Mouse (Mus musculus): ENCODE measurements around the gene Clnk. TPM values are rescaled to one million over a fixed set of nuclear protein-coding genes. Genes with fewer than 3 reads are reported as not detected.
"Not testable (repeated sequence)": the region's sequence is repeated elsewhere in the genome, so short reads cannot be mapped to it uniquely, and the experiment has no call there.

Gene Clnk
- 0.16 TPM in 1 of 2 replicates, not detected in the other for polyA plus RNA-seq (2015; fragmentation: Nextera tagmentation; extraction: Ambion mirVana)

DNA sequence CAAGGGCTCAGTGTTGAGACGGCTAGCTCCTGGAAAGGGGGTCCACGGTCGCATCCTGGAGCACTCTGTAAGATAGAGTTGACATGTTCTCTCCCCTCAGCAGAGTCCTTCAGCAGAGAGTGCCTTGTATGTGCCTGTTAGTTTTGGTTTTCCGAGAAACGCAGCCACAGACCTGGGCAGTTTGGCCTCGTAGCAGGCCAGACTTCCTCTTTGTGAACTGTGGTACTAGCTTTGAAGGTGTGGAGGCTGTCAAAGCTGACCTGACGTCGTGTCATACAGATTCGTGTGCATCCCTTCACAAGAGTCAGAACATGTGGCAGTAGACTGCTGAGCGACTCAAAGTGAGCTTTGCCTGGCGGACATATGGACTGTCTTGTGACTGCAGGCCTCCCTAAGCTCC is at the start of gene Clnk:
Gene Clnk, minus strand, starts transcription at position 191 of the 400 bp plus-strand sequence.
- 82% methylated on average over 11 of the region's 11 CpGs for WGBS
- no peak within 1 kb of the TSS for H3K27ac ChIP-seq (ENCODE audit: low read length)
- H3K4me2 ChIP-seq (ENCODE audit: low read length), result no peak within 1 kb of the TSS
- H3K36me3 ChIP-seq (ENCODE audit: control insufficient read depth, insufficient read depth), result no peaks in the 10 kb centered on the region
- H3K9me3 ChIP-seq (ENCODE audit: control insufficient read depth, low read length), result no peaks in the 10 kb centered on the region
- no peak within 1 kb of the TSS for H3K9ac ChIP-seq (replicated peaks; ENCODE audit: low read depth, low read length)
- H3K27me3 ChIP-seq (replicated peaks; ENCODE audit: control insufficient read depth, insufficient read depth, low read length), result no peaks in the 10 kb centered on the region
- H3K4me1 ChIP-seq (replicated peaks; ENCODE audit: control insufficient read depth, insufficient read depth, low read length), result peaks cover 10% of the 10 kb centered on the region
- H3K4me3 ChIP-seq (replicated peaks; ENCODE audit: low read length), result no peak within 1 kb of the TSS
- no peak for ATAC-seq

DNA sequence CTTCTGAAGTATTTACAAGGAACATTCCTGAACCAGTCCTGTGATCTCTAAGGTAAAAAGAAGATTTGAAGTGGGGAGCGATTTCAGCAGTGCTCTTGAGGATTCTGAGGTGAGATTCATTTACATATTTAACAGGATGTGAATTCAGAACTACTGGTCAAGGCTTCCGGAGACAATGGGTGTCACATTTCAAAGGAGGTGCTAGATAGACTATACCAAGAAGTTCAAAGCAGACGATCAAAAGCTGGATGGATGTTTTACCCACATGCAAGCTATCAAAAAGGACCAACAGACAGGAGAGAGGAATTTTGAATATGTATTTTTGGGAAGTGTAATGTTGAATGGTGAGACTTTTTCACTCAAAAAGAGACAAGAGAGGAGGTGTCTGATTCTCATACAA is 28.7 kb upstream of the Clnk start:
- Histone ChIP-seq H3K27me3 (replicated peaks; ENCODE audit: control insufficient read depth, insufficient read depth, low read length) (no peaks in the 10 kb centered on the region), H3K9me3 (ENCODE audit: control insufficient read depth, low read length) (no peaks in the 10 kb centered on the region), H3K4me3 (replicated peaks; ENCODE audit: low read length) (no peak overlapping the region), H3K4me1 (replicated peaks; ENCODE audit: control insufficient read depth, insufficient read depth, low read length) (no peaks in the 10 kb centered on the region), H3K27ac (ENCODE audit: low read length) (no peak overlapping the region), H3K4me2 (ENCODE audit: low read length) (no peak overlapping the region), H3K36me3 (ENCODE audit: control insufficient read depth, insufficient read depth) (no peaks in the 10 kb centered on the region), H3K9ac (replicated peaks; ENCODE audit: low read depth, low read length) (no peak overlapping the region)
- 56% methylated on average over 3 of the region's 3 CpGs for WGBS
- ATAC-seq, result no peak

DNA sequence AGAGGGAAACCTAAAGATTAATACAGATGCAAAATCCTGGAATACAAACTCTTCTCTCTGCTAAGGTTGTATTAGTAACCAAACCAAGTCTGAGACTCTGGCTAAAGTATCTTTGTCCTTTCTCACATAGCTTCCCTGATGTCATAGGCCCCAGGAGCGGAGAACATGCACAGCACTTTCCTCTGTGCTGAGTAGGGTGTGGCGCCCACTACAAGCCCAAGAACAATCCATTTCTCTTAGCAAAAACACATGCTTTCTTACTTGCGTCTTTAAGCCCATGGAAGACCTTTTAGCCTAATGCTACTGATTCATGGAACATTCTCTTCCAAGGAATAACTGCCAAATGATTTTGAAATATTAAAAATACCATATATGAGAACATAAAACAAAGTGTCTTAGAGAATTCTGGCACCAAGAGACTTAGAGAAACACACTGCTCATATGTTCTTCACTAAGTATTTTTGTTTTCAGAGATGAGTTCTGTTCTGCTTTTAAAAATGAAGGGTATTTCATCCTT is 28.0 kb upstream of the Clnk start:
- no peaks in the 10 kb centered on the region for H3K27me3 ChIP-seq (replicated peaks; ENCODE audit: control insufficient read depth, insufficient read depth, low read length)
- no peaks in the 10 kb centered on the region for H3K36me3 ChIP-seq (ENCODE audit: control insufficient read depth, insufficient read depth)
- no peak overlapping the region for H3K4me3 ChIP-seq (replicated peaks; ENCODE audit: low read length)
- H3K4me1 ChIP-seq (replicated peaks; ENCODE audit: control insufficient read depth, insufficient read depth, low read length), result no peaks in the 10 kb centered on the region
- H3K27ac ChIP-seq (ENCODE audit: low read length), result no peak overlapping the region
- WGBS, result 94% methylated on average over 3 of the region's 3 CpGs
- no peak for ATAC-seq
- no peak overlapping the region for H3K4me2 ChIP-seq (ENCODE audit: low read length)
- H3K9me3 ChIP-seq (ENCODE audit: control insufficient read depth, low read length), result no peaks in the 10 kb centered on the region
- H3K9ac ChIP-seq (replicated peaks; ENCODE audit: low read depth, low read length), result no peak overlapping the region

GRCm38 (mm10) chr5:38902889-38903288 is 26.3 kb upstream of the Clnk start:
- no peak for ATAC-seq
- Histone ChIP-seq H3K4me1 (replicated peaks; ENCODE audit: control insufficient read depth, insufficient read depth, low read length) (no peaks in the 10 kb centered on the region), H3K36me3 (ENCODE audit: control insufficient read depth, insufficient read depth) (no peaks in the 10 kb centered on the region), H3K27ac (ENCODE audit: low read length) (no peak overlapping the region), H3K9ac (replicated peaks; ENCODE audit: low read depth, low read length) (no peak overlapping the region), H3K4me2 (ENCODE audit: low read length) (no peak overlapping the region), H3K27me3 (replicated peaks; ENCODE audit: control insufficient read depth, insufficient read depth, low read length) (no peaks in the 10 kb centered on the region), H3K9me3 (ENCODE audit: control insufficient read depth, low read length) (no peaks in the 10 kb centered on the region), H3K4me3 (replicated peaks; ENCODE audit: low read length) (no peak overlapping the region)
- WGBS, result 65% methylated on average over 3 of the region's 3 CpGs

- Histone ChIP-seq H3K4me3 (replicated peaks; ENCODE audit: low read length) (no peak overlapping the region), H3K4me2 (ENCODE audit: low read length) (no peak overlapping the region), H3K27ac (ENCODE audit: low read length) (no peak overlapping the region), H3K36me3 (ENCODE audit: control insufficient read depth, insufficient read depth) (no peaks in the 10 kb centered on the region), H3K9me3 (ENCODE audit: control insufficient read depth, low read length) (no peaks in the 10 kb centered on the region), H3K27me3 (replicated peaks; ENCODE audit: control insufficient read depth, insufficient read depth, low read length) (no peaks in the 10 kb centered on the region), H3K4me1 (replicated peaks; ENCODE audit: control insufficient read depth, insufficient read depth, low read length) (no peaks in the 10 kb centered on the region), H3K9ac (replicated peaks; ENCODE audit: low read depth, low read length) (no peak overlapping the region)
- no peak for ATAC-seq
- whole genome bisulfite sequencing, result 78% methylated on average over 2 of the region's 2 CpGs
These were observed 22.4 kb upstream of the Clnk start for GRCm38 (mm10) chr5:38899051-38899450.

- 97% methylated on average over 1 of the region's 1 CpGs for WGBS
- ATAC-seq, result no peak
- Histone ChIP-seq H3K27ac (ENCODE audit: low read length) (no peak overlapping the region), H3K9me3 (ENCODE audit: control insufficient read depth, low read length) (no peaks in the 10 kb centered on the region), H3K27me3 (replicated peaks; ENCODE audit: control insufficient read depth, insufficient read depth, low read length) (no peaks in the 10 kb centered on the region), H3K4me1 (replicated peaks; ENCODE audit: control insufficient read depth, insufficient read depth, low read length) (no peaks in the 10 kb centered on the region), H3K4me2 (ENCODE audit: low read length) (no peak overlapping the region), H3K36me3 (ENCODE audit: control insufficient read depth, insufficient read depth) (no peaks in the 10 kb centered on the region), H3K4me3 (replicated peaks; ENCODE audit: low read length) (no peak overlapping the region), H3K9ac (replicated peaks; ENCODE audit: low read depth, low read length) (no peak overlapping the region)
These were observed 12.0 kb upstream of the Clnk start for GRCm38 (mm10) chr5:38888646-38889045.

DNA sequence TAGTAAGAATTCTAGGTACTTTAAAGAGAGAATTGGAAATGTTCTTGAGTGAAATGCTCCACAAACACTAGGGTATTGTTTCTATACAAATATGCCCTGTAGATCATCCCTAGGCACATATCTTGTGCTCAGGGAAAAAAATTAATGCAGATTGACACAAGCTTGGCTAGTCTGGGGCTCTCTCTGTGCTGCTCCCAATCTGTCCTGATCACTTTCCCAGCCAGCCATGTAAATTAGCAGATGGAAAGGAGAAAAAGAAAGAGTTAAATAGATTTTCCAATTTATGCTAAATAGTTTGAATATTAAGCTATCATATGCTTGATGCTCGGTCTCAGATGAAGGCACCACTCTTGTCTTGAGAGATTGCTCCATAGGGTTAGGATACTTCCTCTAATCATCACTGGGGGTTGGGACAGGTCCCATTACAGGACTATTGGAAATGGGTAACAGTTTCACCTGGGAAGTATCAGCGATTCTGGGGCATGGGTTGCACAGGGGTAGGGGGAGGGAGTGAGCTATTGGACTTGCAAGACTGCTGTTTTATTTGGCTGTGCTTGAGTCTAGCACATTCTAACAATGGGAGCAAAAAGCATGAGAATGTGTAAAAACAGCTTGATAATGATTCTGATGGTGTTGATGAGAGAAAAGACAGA is 10.1 kb upstream of the Clnk start:
- no peak overlapping the region for H3K4me3 ChIP-seq (replicated peaks; ENCODE audit: low read length)
- H3K9me3 ChIP-seq (ENCODE audit: control insufficient read depth, low read length), result no peaks in the 10 kb centered on the region
- peak overlapping the region; percentile 68 for H3K27ac ChIP-seq (ENCODE audit: low read length)
- H3K9ac ChIP-seq (replicated peaks; ENCODE audit: low read depth, low read length), result no peak overlapping the region
- H3K36me3 ChIP-seq (ENCODE audit: control insufficient read depth, insufficient read depth), result no peaks in the 10 kb centered on the region
- H3K27me3 ChIP-seq (replicated peaks; ENCODE audit: control insufficient read depth, insufficient read depth, low read length), result no peaks in the 10 kb centered on the region
- peak; percentile 87 for ATAC-seq
- 44% methylated on average over 2 of the region's 2 CpGs for WGBS
- H3K4me2 ChIP-seq (ENCODE audit: low read length), result no peak overlapping the region
- H3K4me1 ChIP-seq (replicated peaks; ENCODE audit: control insufficient read depth, insufficient read depth, low read length), result peaks cover 5% of the 10 kb centered on the region

- H3K36me3 ChIP-seq (ENCODE audit: control insufficient read depth, insufficient read depth); H3K9ac ChIP-seq (replicated peaks; ENCODE audit: low read depth, low read length); H3K4me2 ChIP-seq (ENCODE audit: low read length); H3K27me3 ChIP-seq (replicated peaks; ENCODE audit: control insufficient read depth, insufficient read depth, low read length); H3K4me3 ChIP-seq (replicated peaks; ENCODE audit: low read length); H3K9me3 ChIP-seq (ENCODE audit: control insufficient read depth, low read length): not testable (repeated sequence)
- 87% methylated on average over 1 of the region's 1 CpGs for WGBS
- 0 out of 2 replicates have a peak, but pooled peaks have one; percentile 29 for ATAC-seq
- Histone ChIP-seq H3K27ac (ENCODE audit: low read length) (peak overlapping the region; percentile 66), H3K4me1 (replicated peaks; ENCODE audit: control insufficient read depth, insufficient read depth, low read length) (peaks cover 16% of the 10 kb centered on the region)
These were observed 6.0 kb upstream of the Clnk start for GRCm38 (mm10) chr5:38882635-38883034.

- Histone ChIP-seq H3K4me2 (ENCODE audit: low read length) (no peak overlapping the region), H3K27me3 (replicated peaks; ENCODE audit: control insufficient read depth, insufficient read depth, low read length) (no peaks in the 10 kb centered on the region), H3K9me3 (ENCODE audit: control insufficient read depth, low read length) (no peaks in the 10 kb centered on the region), H3K9ac (replicated peaks; ENCODE audit: low read depth, low read length) (no peak overlapping the region), H3K4me1 (replicated peaks; ENCODE audit: control insufficient read depth, insufficient read depth, low read length) (peaks cover 16% of the 10 kb centered on the region), H3K4me3 (replicated peaks; ENCODE audit: low read length) (no peak overlapping the region), H3K27ac (ENCODE audit: low read length) (peak overlapping the region; percentile 92), H3K36me3 (ENCODE audit: control insufficient read depth, insufficient read depth) (no peaks in the 10 kb centered on the region)
- WGBS, result 27% methylated on average over 4 of the region's 4 CpGs
- peak; percentile 83 for ATAC-seq
These were observed 5.4 kb upstream of the Clnk start for GRCm38 (mm10) chr5:38881728-38882620.
